Mouse (Mus musculus) embryonic stem cell, embryonic (primary cell): ENCODE results near the gene Medag.

ENCODE experiments used
- CTCF ChIA-PET, 4 experiments: fragments of 300-600 bp in 2 of 4; fragments of 350-600 bp in 2 of 4; sonication (Branson Sonifier 250); formaldehyde crosslinking; loops; one replicate each; lab custom pipeline; 2022; ENCODE audit warnings: inconsistent platforms in 2 of 4; lab: Charles Lee
- POLR2A ChIA-PET, 4 experiments: fragments of 300-600 bp in 2 of 4; fragments of 350-600 bp in 2 of 4; sonication (Branson Sonifier 250); formaldehyde crosslinking; loops; one replicate each; lab custom pipeline; 2022; ENCODE audit warnings: antibody characterized with exemption in 4 of 4, inconsistent platforms in 1 of 4; lab: Charles Lee

Medag gene

DNA sequence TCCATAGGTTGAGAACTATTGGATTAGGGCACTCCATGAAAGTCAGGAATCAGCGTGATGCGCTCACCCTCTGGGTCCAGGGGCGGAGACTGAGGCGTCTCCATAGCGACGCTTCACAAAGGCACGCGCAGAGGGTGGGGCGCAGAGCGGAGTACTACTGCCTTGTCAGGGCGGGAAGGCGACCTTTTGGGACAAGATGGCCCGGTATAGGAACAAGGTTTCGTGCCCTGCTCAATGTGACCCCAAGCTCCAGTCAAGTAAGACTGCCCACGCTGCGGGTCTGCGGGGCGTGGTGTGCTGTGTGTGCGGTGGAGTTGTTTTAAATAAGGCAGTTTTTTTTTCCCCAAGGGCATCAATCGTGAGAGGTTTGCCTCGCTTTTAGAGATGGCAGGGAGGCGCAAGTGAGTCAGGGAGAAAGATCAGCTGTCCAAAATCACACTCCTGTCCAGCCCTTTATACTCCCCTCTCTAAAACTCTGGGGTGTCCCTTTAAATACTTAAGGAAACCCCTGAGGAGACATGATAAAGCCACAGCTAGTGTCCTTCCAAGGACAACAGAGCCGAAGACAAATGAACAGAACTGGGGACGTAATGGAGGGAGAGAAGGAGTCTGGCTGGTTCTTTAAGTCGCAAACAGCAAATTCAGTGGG lies 28.1 kb downstream of the Medag start, which contains the start of gene Tex26:
Gene Tex26 (plus strand): TSS at position 130 of the 649 bp plus-strand sequence.
- ChIA-PET POLR2A (interaction anchor here in 3 of 4 experiments (0.6 to 1.5 kb wide), 9 partner anchors 12 to 588 kb away, joined by 3 to 5 read pairs (median 3); no protein-coding TSS in a partner anchor), CTCF (interaction anchor here in 3 of 4 experiments (0.7 to 1.5 kb wide), 9 partner anchors 12 to 1146 kb away, joined by 3 to 6 read pairs (median 3); partner anchors contain the start of gene Medag (in 1 of the 3))

DNA sequence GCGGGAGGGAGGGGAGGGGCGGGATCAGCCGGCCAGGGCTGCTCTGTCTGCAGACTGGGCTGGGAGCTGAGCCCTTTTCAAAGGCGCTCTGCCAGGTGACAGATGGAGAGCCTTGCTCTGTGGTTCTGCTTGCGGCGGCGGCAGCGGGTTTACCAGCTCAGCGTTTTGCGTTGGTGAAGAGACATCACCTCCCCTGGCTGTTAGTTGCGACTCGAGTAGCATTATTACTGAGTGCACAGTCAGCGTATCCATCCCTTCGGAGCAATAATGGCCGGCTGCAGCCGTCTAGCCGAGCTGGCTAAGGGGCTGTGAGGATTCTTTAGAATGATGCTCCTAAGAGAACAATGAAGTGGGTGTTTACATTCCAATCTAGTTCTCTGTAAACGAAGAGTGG lies 28.6 kb downstream of the Medag start:
- CTCF ChIA-PET: interaction anchor here in 3 of 4 experiments (0.6 to 1.5 kb wide), 9 partner anchors 13 to 342 kb away, joined by 3 to 6 read pairs (median 3); partner anchors contain the start of gene Medag (in 1 of the 3)
- POLR2A ChIA-PET: interaction anchor here in 3 of 4 experiments (0.6 to 1.5 kb wide), 10 partner anchors 12 to 588 kb away, joined by 3 to 5 read pairs (median 3); no protein-coding TSS in a partner anchor

DNA sequence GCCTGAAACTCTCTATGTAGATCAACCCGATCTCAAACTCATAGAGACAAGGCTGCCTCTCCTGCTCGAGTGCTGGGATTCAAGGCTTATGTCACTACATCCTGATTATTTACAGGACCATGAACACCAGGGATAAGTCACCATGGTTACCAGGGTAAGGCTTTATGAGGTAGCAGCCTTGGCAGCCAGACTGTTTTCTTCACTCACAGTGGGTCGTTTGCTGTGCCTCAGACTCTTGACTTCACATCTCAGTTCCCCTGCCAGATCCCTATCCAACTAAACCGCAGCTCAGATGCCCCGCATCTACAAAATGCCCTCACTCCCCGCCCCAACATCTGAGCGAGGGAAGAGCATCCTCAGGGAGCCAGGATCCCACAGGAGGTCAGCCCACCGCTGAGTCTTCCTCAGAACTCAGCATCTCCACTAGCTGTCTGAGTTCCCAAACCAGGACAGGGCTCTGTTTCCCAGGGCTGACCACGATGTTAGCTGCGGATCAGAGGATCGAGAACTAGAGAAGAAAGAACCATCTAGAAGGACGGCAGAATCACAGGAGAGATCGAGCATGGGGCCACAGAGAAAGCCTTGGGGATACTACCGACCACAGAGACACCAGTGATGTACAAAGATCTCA lies 30.2 kb downstream of the Medag start:
- ChIA-PET CTCF (interaction anchor here in 1 of 4 experiments (0.8 to 1.4 kb wide), 3 partner anchors 12 to 54 kb away, joined by 3 to 6 read pairs (median 4); no protein-coding TSS in a partner anchor), POLR2A (no interaction called here)

DNA sequence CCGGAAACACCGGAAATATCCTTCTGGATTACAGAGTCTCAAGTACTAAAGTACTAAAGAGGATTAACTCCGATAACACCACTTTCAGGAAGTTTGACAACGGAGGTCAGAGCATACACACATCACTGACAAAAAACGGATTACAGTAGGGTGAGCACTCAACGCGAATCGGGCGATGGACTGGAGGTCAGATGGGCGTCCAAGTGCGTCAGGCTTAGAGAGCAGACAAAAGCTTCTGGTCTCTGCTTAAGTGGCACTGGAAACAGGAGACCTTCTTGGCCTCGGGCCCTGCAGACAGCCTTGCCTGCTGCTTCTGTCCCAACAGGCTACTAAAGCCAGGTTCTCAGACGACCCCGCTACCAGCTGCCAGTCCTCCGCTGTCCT lies 30.7 kb downstream of the Medag start:
- POLR2A ChIA-PET: interaction anchor here in 1 of 4 experiments (1.3 kb wide), 1 partner anchor 8 kb away, joined by 5 read pairs; no protein-coding TSS in a partner anchor
- CTCF ChIA-PET: interaction anchor here in 1 of 4 experiments (0.8 kb wide), 1 partner anchor 53 kb away, joined by 4 read pairs; no protein-coding TSS in a partner anchor

DNA sequence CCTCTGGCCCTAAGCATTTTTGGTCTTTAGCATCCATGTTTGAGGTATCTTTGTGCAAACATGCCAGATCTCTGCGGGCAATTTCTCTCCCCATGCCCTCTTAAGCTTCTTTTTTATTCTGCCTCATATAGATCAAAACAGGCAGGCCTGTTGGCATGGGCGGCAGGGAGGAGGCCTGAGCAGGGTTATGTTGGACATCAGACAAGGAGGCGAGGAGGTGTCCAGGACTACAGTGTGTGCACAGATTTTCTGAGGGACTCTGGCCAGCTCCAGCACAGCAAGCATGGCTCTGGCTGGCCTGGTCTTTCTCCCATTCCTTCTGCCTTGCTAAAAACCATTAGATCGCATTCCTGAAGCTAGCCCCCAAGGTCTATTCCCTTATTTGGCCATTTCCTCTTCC lies 32.9 kb downstream of the Medag start:
- POLR2A ChIA-PET: interaction anchor here in 2 of 4 experiments (0.7 to 1.0 kb wide), 2 partner anchors 10 kb away, joined by 3 to 5 read pairs; no protein-coding TSS in a partner anchor
- CTCF ChIA-PET: interaction anchor here in 3 of 4 experiments (0.6 to 1.0 kb wide), 3 partner anchors 10 to 21 kb away, joined by 3 to 5 read pairs (median 3); no protein-coding TSS in a partner anchor

DNA sequence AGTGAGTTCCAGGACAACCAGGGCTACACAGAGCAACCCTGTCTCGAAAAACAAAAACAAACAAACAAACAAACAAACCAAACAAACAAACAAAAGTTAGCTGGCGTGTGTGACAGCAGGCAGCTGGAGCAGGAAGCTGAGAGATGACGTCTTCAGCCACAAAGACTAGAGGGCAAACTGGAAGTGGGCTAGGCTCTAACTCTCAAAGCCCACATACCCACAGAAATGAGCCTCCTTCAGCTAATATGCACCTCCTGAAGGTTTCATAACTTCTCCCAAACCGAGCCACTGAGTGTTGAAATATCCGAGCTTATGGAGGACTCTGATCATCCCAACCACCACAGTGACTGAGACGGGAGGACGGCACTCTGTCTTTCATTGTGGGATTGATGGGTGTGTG lies 34.9 kb downstream of the Medag start:
- POLR2A ChIA-PET: interaction anchor here in 2 of 4 experiments (1.1 to 1.4 kb wide), 3 partner anchors 10 to 23 kb away, joined by 3 read pairs; no protein-coding TSS in a partner anchor
- CTCF ChIA-PET: interaction anchor here in 1 of 4 experiments (1.8 kb wide), 1 partner anchor 10 kb away, joined by 5 read pairs; no protein-coding TSS in a partner anchor

DNA sequence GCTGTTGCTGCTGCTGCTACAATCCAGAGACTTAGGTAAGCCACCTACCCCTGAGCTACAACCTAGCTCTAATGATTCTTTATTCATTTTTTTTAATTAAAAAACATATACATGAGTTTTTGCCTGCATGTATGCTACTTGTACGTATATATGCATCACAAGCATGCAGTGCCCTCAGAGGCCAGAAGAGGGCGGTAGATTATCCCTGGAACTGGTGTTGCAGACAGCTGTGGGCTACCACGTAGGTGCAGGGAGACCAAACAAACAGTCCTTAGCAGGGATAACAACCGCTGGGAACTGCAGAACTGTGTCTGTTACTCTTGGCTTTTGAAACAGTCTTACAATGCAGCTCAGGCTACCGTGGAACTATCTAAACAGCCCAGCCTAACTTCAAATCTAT lies 36.2 kb downstream of the Medag start:
- ChIA-PET POLR2A (interaction anchor here in 2 of 4 experiments (0.6 to 1.4 kb wide), 3 partner anchors 9 to 558 kb away, joined by 3 read pairs; no protein-coding TSS in a partner anchor), CTCF (interaction anchor here (0.5 to 1.8 kb wide), 8 partner anchors 9 to 1884 kb away, joined by 3 to 5 read pairs (median 3); no protein-coding TSS in a partner anchor)

DNA sequence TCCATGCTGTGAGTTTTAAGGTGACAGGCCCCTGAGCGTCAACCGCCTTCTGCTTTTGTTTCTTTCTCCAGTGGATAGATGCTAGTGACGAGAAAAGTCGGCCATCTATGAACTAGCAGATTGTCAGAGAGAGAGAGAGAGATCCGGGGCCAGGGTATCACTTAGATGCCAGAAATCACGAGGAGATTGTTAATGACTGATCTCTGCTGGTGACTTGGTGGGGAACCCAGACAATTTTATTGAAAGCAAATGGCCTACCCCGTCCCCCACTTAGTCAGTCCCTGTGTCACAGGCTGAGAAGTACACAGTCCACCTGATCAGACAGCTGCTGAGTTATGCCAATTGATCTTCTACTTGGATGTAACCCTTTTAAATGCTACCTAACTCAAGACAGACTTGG lies 37.9 kb downstream of the Medag start:
- CTCF ChIA-PET: no interaction called here
- POLR2A ChIA-PET: interaction anchor here in 1 of 4 experiments (0.5 kb wide), 1 partner anchor 80 kb away, joined by 3 read pairs; no protein-coding TSS in a partner anchor

DNA sequence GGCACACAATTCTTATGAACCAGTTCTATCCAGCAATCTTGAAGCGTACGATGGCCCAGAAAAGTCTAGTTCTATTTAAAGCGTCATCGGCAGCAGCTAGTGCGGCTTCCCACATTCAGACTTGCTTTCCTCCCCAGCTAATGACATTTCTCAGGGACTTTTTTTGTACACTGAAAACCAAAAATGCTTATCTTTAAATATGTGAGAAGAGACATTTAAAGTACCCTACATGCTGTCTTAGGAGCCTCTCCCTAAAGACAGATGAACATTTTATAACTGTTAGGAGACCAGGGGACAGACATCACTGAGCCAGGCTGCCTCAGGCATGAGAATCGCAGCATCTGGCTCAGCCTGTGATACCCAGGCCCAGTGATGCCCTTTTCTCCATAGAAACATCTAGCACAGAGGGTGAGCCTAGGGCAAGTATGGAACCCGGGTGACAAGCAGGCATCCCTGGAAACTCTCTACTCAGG lies 39.7 kb downstream of the Medag start:
- POLR2A ChIA-PET: no interaction called here
- CTCF ChIA-PET: no interaction called here

DNA sequence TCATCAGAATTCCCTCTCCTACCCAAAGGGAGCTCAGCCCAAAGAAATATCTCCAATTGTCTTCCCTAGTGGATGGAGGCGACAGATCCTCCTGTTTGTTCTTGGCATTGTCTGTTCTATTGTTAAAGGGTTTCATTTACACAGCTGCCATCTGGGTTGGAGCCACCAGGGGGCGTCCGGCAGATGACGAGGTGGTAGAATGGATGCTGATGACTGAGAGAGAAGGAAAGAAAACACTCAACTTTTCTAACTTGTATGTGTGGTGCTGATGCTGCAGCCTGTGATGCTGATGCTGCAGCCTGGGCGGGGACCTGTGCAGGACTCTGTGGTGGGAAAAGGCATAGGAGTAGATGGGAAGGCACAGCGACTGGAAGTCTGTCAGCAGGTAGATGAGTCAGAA lies 42.7 kb downstream of the Medag start:
- CTCF ChIA-PET: interaction anchor here (0.6 to 1.6 kb wide), 16 partner anchors 9 to 1566 kb away, joined by 3 to 11 read pairs (median 3); no protein-coding TSS in a partner anchor
- POLR2A ChIA-PET: no interaction called here

DNA sequence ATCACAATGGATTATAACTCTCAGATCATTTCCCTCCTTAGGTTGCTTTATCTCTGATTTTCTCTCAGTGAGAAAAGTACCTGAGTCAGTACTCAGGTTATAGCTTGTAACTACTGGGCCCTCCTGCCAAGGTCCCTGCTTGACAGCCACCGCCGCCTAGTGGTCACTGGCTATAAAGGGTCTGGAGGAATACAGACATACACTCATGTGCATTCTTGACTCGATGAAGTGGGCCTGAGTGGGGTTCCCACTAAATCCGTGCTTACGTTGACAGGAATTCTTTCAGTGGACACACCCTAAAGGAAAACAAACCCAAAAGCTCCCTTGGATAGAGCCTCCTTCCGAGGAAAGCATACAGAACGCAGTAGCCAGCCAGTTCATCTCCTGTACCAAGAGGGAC lies 45.0 kb downstream of the Medag start:
- CTCF ChIA-PET: interaction anchor here (0.6 to 1.9 kb wide), 27 partner anchors 8 to 981 kb away, joined by 3 to 6 read pairs (median 4); partner anchors contain the start of gene Tex26 (in 1 of the 4)
- POLR2A ChIA-PET: interaction anchor here in 1 of 4 experiments (0.6 to 1.5 kb wide), 2 partner anchors 9 to 10 kb away, joined by 3 to 4 read pairs; no protein-coding TSS in a partner anchor

DNA sequence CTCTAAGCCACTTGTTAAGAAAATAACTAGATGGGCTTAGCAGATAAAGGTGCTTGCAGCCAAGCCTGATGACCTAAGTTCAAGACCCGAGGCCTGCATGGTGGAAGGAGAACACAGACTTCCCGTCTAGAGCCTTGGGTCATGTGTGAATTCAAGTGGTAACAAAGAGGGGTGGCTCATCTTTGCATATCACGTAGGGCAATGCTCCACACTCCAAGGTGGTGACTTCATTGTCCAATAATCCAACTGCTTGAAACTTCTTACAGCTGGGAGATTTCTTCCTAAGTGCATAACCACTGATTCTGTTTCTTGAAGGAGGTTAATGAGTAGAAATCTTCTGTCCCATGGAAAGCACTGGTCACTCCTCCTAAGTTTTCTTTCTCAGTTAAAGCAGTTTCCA lies 50.5 kb downstream of the Medag start:
- CTCF ChIA-PET: interaction anchor here in 1 of 4 experiments (0.6 kb wide), 1 partner anchor 1443 kb away, joined by 3 read pairs; no protein-coding TSS in a partner anchor
- POLR2A ChIA-PET: no interaction called here

DNA sequence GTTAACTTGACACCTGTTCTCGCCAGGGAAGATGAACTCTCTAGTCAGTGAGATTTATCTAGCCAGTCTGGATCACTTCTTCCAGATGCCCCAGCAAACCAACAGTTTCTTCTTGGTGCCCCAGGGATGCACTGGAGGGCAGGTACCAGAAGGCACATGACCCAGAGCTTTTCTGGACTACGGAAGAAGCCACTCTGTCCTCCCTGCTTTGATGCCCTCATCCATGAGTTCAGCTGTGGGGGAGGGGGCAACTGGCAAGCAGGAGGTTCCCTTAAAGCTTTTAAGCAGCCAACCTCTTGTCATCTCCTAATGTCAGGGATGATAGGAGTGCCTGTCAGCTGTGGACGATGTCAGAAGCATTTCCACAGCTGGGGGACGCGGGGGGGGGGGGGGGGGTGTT lies 53.8 kb downstream of the Medag start:
- ChIA-PET CTCF (interaction anchor here in 3 of 4 experiments (0.6 to 1.5 kb wide), 9 partner anchors 9 to 1882 kb away, joined by 3 to 9 read pairs (median 5); partner anchors contain the start of gene Mtus2 (in 1 of the 3)), POLR2A (interaction anchor here in 3 of 4 experiments (0.5 to 0.8 kb wide), 5 partner anchors 8 to 379 kb away, joined by 3 to 12 read pairs (median 4); no protein-coding TSS in a partner anchor)

DNA sequence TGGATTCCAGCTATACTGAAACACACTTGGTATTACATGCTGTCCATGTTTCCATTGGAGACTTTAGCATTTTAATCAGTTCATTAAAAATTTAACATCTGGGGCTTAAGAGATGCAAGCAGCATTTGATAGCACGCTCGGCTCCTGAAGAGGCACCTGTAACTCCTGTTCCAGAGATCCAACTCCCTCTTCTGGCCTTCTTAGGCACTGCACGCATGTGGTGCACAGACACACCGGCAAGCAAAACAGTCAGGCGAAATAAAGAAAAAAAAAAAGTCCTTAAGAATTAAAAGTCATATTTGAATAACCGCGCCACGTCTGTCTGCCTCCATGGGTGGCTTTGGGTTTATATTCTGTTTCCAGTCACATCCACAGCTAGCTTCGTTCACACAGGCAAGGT lies 62.6 kb downstream of the Medag start:
- ChIA-PET CTCF (interaction anchor here in 3 of 4 experiments (0.5 to 1.5 kb wide), 8 partner anchors 9 to 600 kb away, joined by 3 to 4 read pairs (median 3); no protein-coding TSS in a partner anchor), POLR2A (interaction anchor here in 1 of 4 experiments (0.5 kb wide), 1 partner anchor 1478 kb away, joined by 3 read pairs; no protein-coding TSS in a partner anchor)

DNA sequence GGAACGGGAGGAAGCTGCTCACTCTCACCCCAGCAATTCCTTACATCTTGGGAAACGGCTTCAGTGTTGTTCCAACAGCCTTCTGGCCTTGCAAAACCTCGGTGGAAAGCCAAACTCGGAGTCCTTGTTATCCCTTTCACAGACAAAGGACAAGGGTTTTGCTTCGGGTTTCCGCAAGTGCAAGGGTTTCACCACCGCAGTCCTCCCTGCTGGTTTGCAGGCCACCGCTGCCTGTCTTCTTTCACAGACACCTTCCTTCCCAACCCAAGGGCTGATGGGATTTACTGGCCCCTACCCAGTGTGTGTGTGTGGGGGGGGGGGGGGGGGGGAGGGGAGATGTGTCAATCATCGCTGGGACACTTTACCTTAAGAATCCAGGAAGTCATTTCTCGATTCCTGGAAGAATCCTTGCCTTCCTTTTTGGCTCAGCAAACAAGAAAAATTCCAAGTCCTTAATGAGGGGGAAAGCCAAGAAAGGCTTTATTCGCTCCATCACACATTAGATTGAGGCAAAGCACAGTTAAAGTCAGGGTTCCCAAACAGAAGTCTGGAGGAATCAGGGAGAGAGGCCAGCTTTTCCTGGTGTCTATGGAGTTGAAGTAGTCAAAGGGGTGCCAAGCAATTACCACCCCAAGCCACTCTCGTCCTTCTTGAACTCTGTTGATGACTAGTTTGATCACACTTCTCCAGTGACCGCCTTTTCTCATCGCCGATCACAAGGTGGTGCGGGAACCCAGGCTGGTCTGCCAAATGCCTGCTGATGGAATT lies 63.3 kb downstream of the Medag start:
- POLR2A ChIA-PET: interaction anchor here in 1 of 4 experiments (1.0 kb wide), 1 partner anchor 11 kb away, joined by 3 read pairs; no protein-coding TSS in a partner anchor

More for the DNA sequence above, 63.3 kb downstream of the Medag start:
- CTCF ChIA-PET: interaction anchor here in 2 of 4 experiments (0.6 to 1.9 kb wide), 7 partner anchors 8 to 197 kb away, joined by 3 to 6 read pairs (median 3); no protein-coding TSS in a partner anchor
